Mouse (Mus musculus) liver, embryonic 14.5 days (tissue): ENCODE results near the gene Pcare. TPM values are rescaled to one million over a fixed set of nuclear protein-coding genes. Genes with fewer than 3 reads are reported as not detected.
"Not testable (repeated sequence)": the region's sequence is repeated elsewhere in the genome, so short reads cannot be mapped to it uniquely, and the experiment has no call there.

Source experiments
- ATAC-seq: fragments of 200-750 bp; cut with Nextera tagmentation; 2 replicates; pipeline ENCODE4 v1.8.0; 2017; ENCODE audit warnings: moderate number of reproducible peaks, mild to moderate bottlenecking, moderate library complexity; ENCODE audit not compliant: insufficient read depth
- DNase-seq, 3 experiments: peaks; one replicate each; pipeline ENCODE4 v3.0.0-alpha.2; 2012 to 2013; ENCODE audit warnings: low read depth in 3 of 3, low spot score in 3 of 3
- H3K27ac ChIP-seq: fragments of 300-500 bp; sonication (generic); 2 replicates; pipeline ENCODE4 v1.5.1; 2014; ENCODE audit warnings: moderate library complexity, mild to moderate bottlenecking, control low read depth, inconsistent platforms
- H3K27me3 ChIP-seq: fragments of 300-500 bp; sonication (generic); 2 replicates; pipeline ENCODE4 v1.6.1; 2014; ENCODE audit warnings: mild to moderate bottlenecking, low read length, moderate library complexity; ENCODE audit not compliant: control insufficient read depth, insufficient read depth
- H3K36me3 ChIP-seq: fragments of 300-500 bp; sonication (generic); replicated peaks from 2 replicates; pipeline ENCODE4 v1.6.1; 2014; ENCODE audit warnings: low read depth; ENCODE audit not compliant: control insufficient read depth, insufficient read depth
- H3K4me1 ChIP-seq, 2 experiments: fragments of 200-500 bp in 1 of 2; fragments of 300-500 bp in 1 of 2; sonication (generic) in 1 of 2; replicated peaks; 2 replicates each; pipeline ENCODE4 v1.6.1; 2012 to 2014; ENCODE audit warnings: antibody characterized with exemption in 1 of 2, inconsistent platforms in 1 of 2, low read length in 1 of 2; ENCODE audit not compliant: control insufficient read depth in 2 of 2, insufficient read depth in 2 of 2
- H3K4me2 ChIP-seq: fragments of 300-500 bp; sonication (generic); 2 replicates; pipeline ENCODE4 v1.6.1; 2014; ENCODE audit warnings: low read depth, mild to moderate bottlenecking, control low read depth, moderate library complexity
- H3K4me3 ChIP-seq, 2 experiments: fragments of 200-500 bp in 1 of 2; fragments of 300-500 bp in 1 of 2; sonication (generic) in 1 of 2; 2 replicates each; pipeline ENCODE4 v1.5.1; 2012 to 2014; ENCODE audit warnings: low read depth in 2 of 2, low read length in 2 of 2, mild to moderate bottlenecking in 2 of 2, control low read depth in 1 of 2, inconsistent platforms in 1 of 2, moderate library complexity in 1 of 2; ENCODE audit not compliant: insufficient read depth in 1 of 2
- H3K9ac ChIP-seq: fragments of 300-500 bp; sonication (generic); replicated peaks from 2 replicates; pipeline ENCODE4 v1.6.1; 2014; ENCODE audit warnings: mild to moderate bottlenecking, control low read depth, moderate library complexity
- H3K9me3 ChIP-seq: fragments of 300-500 bp; sonication (generic); 2 replicates; pipeline ENCODE4 v1.6.1; 2016; ENCODE audit warnings: low read length, mixed read lengths; ENCODE audit not compliant: control insufficient read depth
- CTCF ChIP-seq: IDR thresholded peaks from 2 replicates; pipeline ENCODE4 v1.5.1; 2016; ENCODE audit warnings: antibody characterized with exemption, low read depth, control low read depth
- EP300 ChIP-seq: IDR thresholded peaks from 2 replicates; pipeline ENCODE4 v1.6.1; 2016; ENCODE audit warnings: antibody characterized with exemption, low read depth
- WGBS: fragments of 180-500 bp; shearing (Covaris S2); extraction: QIAGEN DNeasy Blood & Tissue Kit; methylation state at CpG from one replicate; pipeline ENCODE4 v1.1.7; 2014; ENCODE audit not compliant: insufficient replicate concordance; 5-methylcytosine and 5-hydroxymethylcytosine counted together
- polyA plus RNA-seq, 2 experiments: library from polyadenylated mRNA; depleted of rRNA in 1 of 2; stranded (reverse) in 1 of 2; unstranded in 1 of 2; fragments of >200 nt; fragmentation: Nextera tagmentation in 1 of 2; extraction: Ambion mirVana in 1 of 2; gene quantifications; 2 replicates each; pipeline versions ENCODE4 v1.2.1 to v1.2.3; 2012 to 2014

Gene Pcare
- polyA plus RNA-seq, 2 experiments: 0.02 to 0.03 TPM

- WGBS: 51% methylated on average over 3 of the region's 3 CpGs
- Histone ChIP-seq H3K27ac (no peak overlapping the region), H3K27me3 (peaks cover 12% of the 10 kb centered on the region), H3K9ac (no peak overlapping the region), H3K9me3 (no peaks in the 10 kb centered on the region; the same call in 1 of the 2 replicates), H3K4me2 (no peak overlapping the region), H3K4me3 (no peak overlapping the region), H3K36me3 (no peaks in the 10 kb centered on the region), H3K4me1 (no peaks in the 10 kb centered on the region)
- ATAC-seq: no peak
- TF ChIP-seq EP300 (no peak), CTCF (peak; percentile 34)
- no peak for DNase-seq
Observed at GRCm38 (mm10) chr17:71778696-71779095, 26.0 kb upstream of the Pcare start.

GRCm38 (mm10) chr17:71775279-71775678 lies 22.6 kb upstream of the Pcare start:
- no peak overlapping the region for H3K27ac ChIP-seq
- no peaks in the 10 kb centered on the region; the same call in 1 of the 2 replicates for H3K9me3 ChIP-seq
- no peaks in the 10 kb centered on the region for H3K36me3 ChIP-seq
- H3K4me1 ChIP-seq: no peaks in the 10 kb centered on the region
- no peak overlapping the region for H3K9ac ChIP-seq
- no peak overlapping the region for H3K4me3 ChIP-seq
- 56% methylated on average over 4 of the region's 4 CpGs for WGBS
- DNase-seq (no peak), ATAC-seq (no peak)
- no peak overlapping the region for H3K4me2 ChIP-seq
- no peaks in the 10 kb centered on the region for H3K27me3 ChIP-seq
- TF ChIP-seq CTCF: no peak
- no peak for TF ChIP-seq EP300

GRCm38 (mm10) chr17:71774173-71774572 lies 21.5 kb upstream of the Pcare start:
- H3K36me3 ChIP-seq: no peaks in the 10 kb centered on the region
- no peak overlapping the region for H3K4me3 ChIP-seq
- H3K9me3 ChIP-seq: no peaks in the 10 kb centered on the region; the same call in 1 of the 2 replicates
- DNase-seq (no peak), ATAC-seq (no peak)
- no peaks in the 10 kb centered on the region for H3K4me1 ChIP-seq
- H3K27ac ChIP-seq: no peak overlapping the region
- WGBS: 59% methylated on average over 4 of the region's 4 CpGs
- no peak for TF ChIP-seq EP300
- no peak for TF ChIP-seq CTCF
- no peak overlapping the region for H3K9ac ChIP-seq
- no peak overlapping the region for H3K4me2 ChIP-seq
- H3K27me3 ChIP-seq: no peaks in the 10 kb centered on the region

- WGBS: 60% methylated on average over 3 of the region's 3 CpGs
- TF ChIP-seq EP300 (no peak), CTCF (no peak)
- ATAC-seq (no peak), DNase-seq (no peak)
- Histone ChIP-seq H3K36me3 (no peaks in the 10 kb centered on the region), H3K4me1 (no peaks in the 10 kb centered on the region), H3K9me3 (no peaks in the 10 kb centered on the region), H3K4me3 (no peak overlapping the region), H3K4me2 (no peak overlapping the region), H3K27ac (no peak overlapping the region), H3K9ac (no peak overlapping the region), H3K27me3 (no peaks in the 10 kb centered on the region)
Observed at GRCm38 (mm10) chr17:71770696-71771095, 18.0 kb upstream of the Pcare start.

- Histone ChIP-seq H3K4me1 (no peaks in the 10 kb centered on the region), H3K4me2 (no peak overlapping the region), H3K4me3 (no peak overlapping the region), H3K27ac (no peak overlapping the region), H3K9me3 (no peaks in the 10 kb centered on the region), H3K36me3 (no peaks in the 10 kb centered on the region), H3K9ac (no peak overlapping the region), H3K27me3 (no peaks in the 10 kb centered on the region)
- ATAC-seq (no peak), DNase-seq (no peak)
- 43% methylated on average over 6 of the region's 6 CpGs for WGBS
- TF ChIP-seq CTCF: no peak
- TF ChIP-seq EP300: no peak
Observed at GRCm38 (mm10) chr17:71769564-71769963, 16.9 kb upstream of the Pcare start.

- not testable (repeated sequence) for H3K9me3 ChIP-seq, DNase-seq, H3K27ac ChIP-seq, H3K9ac ChIP-seq, H3K4me3 ChIP-seq, H3K4me1 ChIP-seq, H3K27me3 ChIP-seq, H3K36me3 ChIP-seq, H3K4me2 ChIP-seq, ATAC-seq
- WGBS: 40% methylated on average over 1 of the region's 1 CpGs
Observed at GRCm38 (mm10) chr17:71768173-71768572, 15.5 kb upstream of the Pcare start, which contains the start of gene Clip4. Clip4 (plus strand) TSS chr17:71768473.
